10 mouse cellular contexts compared by ENCODE assay signal in genomic region chr11:114683722-114684621, GRCm38 (mm10). TPM values are rescaled to one million over a fixed set of nuclear protein-coding genes. Genes with fewer than 3 reads are reported as not detected.
DNase-seq lines count a peak whose midpoint lies in the region; ATAC-seq and TF ChIP-seq lines count a peak whose summit lies in the region.
"Had no signal": no experiment of that assay in that cellular context is flagged by ENCODE, and none has a peak within 500 bp of the region (broad histone marks: within the 10 kb centered on the region; RNA-seq: fewer than 3 reads in every experiment).

No protein-coding gene starts in this region.

- H3K9me3 ChIP-seq in kidney, embryonic 16.5 days (ENCODE audit: low read length), result no peaks in the 10 kb centered on the region
- H3K9me3 ChIP-seq in G1E (replicated peaks), result peaks cover 16% of the 10 kb centered on the region
- H3K9me3 ChIP-seq in liver, postnatal 0 days (ENCODE audit: low read length), result no peaks in the 10 kb centered on the region
- H3K9me3 ChIP-seq in stomach, postnatal 0 days (ENCODE audit: control insufficient read depth, low read length), result no peaks in the 10 kb centered on the region
- no peaks in the 10 kb centered on the region for H3K9me3 ChIP-seq in midbrain, embryonic 15.5 days
- H3K9me3 ChIP-seq: kidney, embryonic 15.5 days; liver, embryonic 15.5 days; neural tube, embryonic 12.5 days had no signal

- DNase-seq in kidney, postnatal 10 days, result no peak
- no peak for DNase-seq in G1E (ENCODE audit: low spot score)
- DNase-seq in embryo, embryonic 11 days, result peak; percentile 42
- no peak for DNase-seq in liver, postnatal 0 days
- DNase-seq in stomach, postnatal 0 days (ENCODE audit: low spot score), result no peak

- no peaks in the 10 kb centered on the region for H3K36me3 ChIP-seq in kidney, embryonic 16.5 days (ENCODE audit: insufficient read depth, low read length)
- no peaks in the 10 kb centered on the region for H3K36me3 ChIP-seq in G1E (replicated peaks)
- no peaks in the 10 kb centered on the region for H3K36me3 ChIP-seq in liver, postnatal 0 days (replicated peaks; ENCODE audit: insufficient read depth, low read length)
- H3K36me3 ChIP-seq in stomach, postnatal 0 days (ENCODE audit: control insufficient read depth, insufficient read depth, low read length), result no peaks in the 10 kb centered on the region
- no peaks in the 10 kb centered on the region for H3K36me3 ChIP-seq in midbrain, embryonic 15.5 days (replicated peaks)
- H3K36me3 ChIP-seq: kidney, embryonic 15.5 days; liver, embryonic 15.5 days; neural tube, embryonic 12.5 days had no signal

- H3K27ac ChIP-seq in kidney, embryonic 16.5 days (ENCODE audit: low read length), result no peak overlapping the region
- peak overlapping the region; percentile 57; the same call in 1 of the 2 replicates for H3K27ac ChIP-seq in liver, postnatal 0 days (ENCODE audit: low read depth)
- H3K27ac ChIP-seq in stomach, postnatal 0 days (replicated peaks), result no peak overlapping the region
- no peak overlapping the region for H3K27ac ChIP-seq in midbrain, embryonic 15.5 days
- H3K27ac ChIP-seq: kidney, embryonic 15.5 days; liver, embryonic 15.5 days; neural tube, embryonic 12.5 days had no signal

- TF ChIP-seq CTCF in G1E (IDR thresholded peaks at IDR 0.05; ENCODE audit: low read depth, low read length), result no peak
- no peak for TF ChIP-seq CTCF in liver, postnatal 0 days (IDR thresholded peaks at IDR 0.05; ENCODE audit: low read depth)
- TF ChIP-seq CTCF in stomach, postnatal 0 days (IDR thresholded peaks at IDR 0.05; ENCODE audit: low read depth), result no peak

- 64% methylated on average over 20 of the region's 20 CpGs for WGBS in kidney, embryonic 16.5 days
- 65% methylated on average over 20 of the region's 20 CpGs for WGBS in liver, postnatal 0 days (ENCODE audit: insufficient replicate concordance)
- WGBS in stomach, postnatal 0 days, result 77% methylated on average over 20 of the region's 20 CpGs
- WGBS in midbrain, embryonic 15.5 days, result 73% methylated on average over 20 of the region's 20 CpGs

- TF ChIP-seq EP300 in liver, postnatal 0 days (IDR thresholded peaks at IDR 0.05; ENCODE audit: low read depth), result no peak
- no peak for TF ChIP-seq EP300 in stomach, postnatal 0 days (optimal IDR thresholded peaks at IDR 0.05)

- H3K4me3 ChIP-seq in kidney, embryonic 16.5 days (ENCODE audit: low read length), result no peak overlapping the region
- peak overlapping the region; percentile 2; the same call in 1 of the 2 replicates for H3K4me3 ChIP-seq in G1E (ENCODE audit: low read depth, low read length)
- H3K4me3 ChIP-seq in liver, postnatal 0 days (ENCODE audit: low read depth, low read length), result no peak overlapping the region
- H3K4me3 ChIP-seq in stomach, postnatal 0 days (ENCODE audit: low read depth, low read length), result no peak overlapping the region
- no peak overlapping the region for H3K4me3 ChIP-seq in midbrain, embryonic 15.5 days
- H3K4me3 ChIP-seq: kidney, embryonic 15.5 days; liver, embryonic 15.5 days; neural tube, embryonic 12.5 days had no signal

- no peak overlapping the region for H3K4me2 ChIP-seq in kidney, embryonic 16.5 days (replicated peaks; ENCODE audit: low read depth, low read length)
- H3K4me2 ChIP-seq in liver, postnatal 0 days (ENCODE audit: low read depth, low read length), result no peak overlapping the region
- no peak overlapping the region for H3K4me2 ChIP-seq in stomach, postnatal 0 days (replicated peaks; ENCODE audit: low read depth)
- H3K4me2 ChIP-seq in midbrain, embryonic 15.5 days, result no peak overlapping the region
- H3K4me2 ChIP-seq: kidney, embryonic 15.5 days; liver, embryonic 15.5 days; neural tube, embryonic 12.5 days had no signal

- no peaks in the 10 kb centered on the region for H3K27me3 ChIP-seq in kidney, embryonic 16.5 days (ENCODE audit: insufficient read depth, low read length)
- H3K27me3 ChIP-seq in G1E (ENCODE audit: insufficient read depth, low read length), result peaks cover 3% of the 10 kb centered on the region; the same call in 1 of the 2 replicates
- H3K27me3 ChIP-seq in liver, postnatal 0 days (ENCODE audit: insufficient read depth, low read length), result no peaks in the 10 kb centered on the region
- no peaks in the 10 kb centered on the region for H3K27me3 ChIP-seq in stomach, postnatal 0 days (ENCODE audit: control insufficient read depth, insufficient read depth, low read length)
- H3K27me3 ChIP-seq in midbrain, embryonic 15.5 days (replicated peaks), result no peaks in the 10 kb centered on the region
- H3K27me3 ChIP-seq: kidney, embryonic 15.5 days; liver, embryonic 15.5 days; neural tube, embryonic 12.5 days had no signal

- no peak overlapping the region for H3K9ac ChIP-seq in kidney, embryonic 16.5 days (replicated peaks; ENCODE audit: low read length)
- H3K9ac ChIP-seq in liver, postnatal 0 days (replicated peaks), result no peak overlapping the region
- H3K9ac ChIP-seq in stomach, postnatal 0 days (ENCODE audit: low read length), result no peak overlapping the region
- H3K9ac ChIP-seq in midbrain, embryonic 15.5 days, result no peak overlapping the region
- H3K9ac ChIP-seq: kidney, embryonic 15.5 days; liver, embryonic 15.5 days; neural tube, embryonic 12.5 days had no signal

- peak; percentile 14; the same call in 1 of the 2 replicates for ATAC-seq in kidney, embryonic 16.5 days (ENCODE audit: low FRiP score, low TSS enrichment)
- peak; percentile 17; the same call in 1 of the 2 replicates for ATAC-seq in G1E (ENCODE audit: extremely low read depth, insufficient number of reproducible peaks, low FRiP score, poor library complexity, severe bottlenecking)
- ATAC-seq in liver, postnatal 0 days, result no peak
- no peak for ATAC-seq in stomach, postnatal 0 days (ENCODE audit: low FRiP score, low TSS enrichment)
- no peak for ATAC-seq in midbrain, embryonic 15.5 days (replicated peaks)

- peaks cover 40% of the 10 kb centered on the region for H3K4me1 ChIP-seq in kidney, embryonic 16.5 days (ENCODE audit: insufficient read depth, low read length)
- H3K4me1 ChIP-seq in G1E (ENCODE audit: insufficient read depth, low read depth, low read length), result peaks cover 9% of the 10 kb centered on the region; the same call in 1 of the 2 replicates
- peaks cover 43% of the 10 kb centered on the region for H3K4me1 ChIP-seq in liver, postnatal 0 days (ENCODE audit: insufficient read depth)
- H3K4me1 ChIP-seq in stomach, postnatal 0 days (replicated peaks; ENCODE audit: control insufficient read depth, insufficient read depth), result 0 out of 2 replicates have a peak, but pooled peaks cover 3% of the 10 kb centered on the region
- no peaks in the 10 kb centered on the region for H3K4me1 ChIP-seq in midbrain, embryonic 15.5 days

RNA-seq across cellular contexts. Expression of gene Ttyh2, which starts 8.7 kb away (rescaled TPM):
- polyA plus RNA-seq in kidney, embryonic 16.5 days (2015; fragmentation: Nextera tagmentation; extraction: Ambion mirVana), result 20.4 and 21.5 TPM in 2 replicates
- total RNA-seq in G1E (2014; fragmentation: Nextera tagmentation) (0.38 and 0.87 TPM in 2 replicates), G1E (2017) (2.0 and 2.9 TPM in 2 replicates)
- polyA plus RNA-seq in G1E (2012), result 0.47 and 0.74 TPM in 2 replicates
- 22.1 and 23.7 TPM in 2 replicates for polyA plus RNA-seq in liver, postnatal 0 days (2015; fragmentation: Nextera tagmentation; extraction: Ambion mirVana)
- 12.5 and 14.7 TPM in 2 replicates for polyA plus RNA-seq in stomach, postnatal 0 days (2015; fragmentation: Nextera tagmentation; extraction: Ambion mirVana)
- 29.4 and 32.3 TPM in 2 replicates for polyA plus RNA-seq in midbrain, embryonic 15.5 days (2015; fragmentation: Nextera tagmentation; extraction: Ambion mirVana)

RNA-seq across cellular contexts. Expression of gene Rpl38, which starts 15.6 kb away (rescaled TPM):
- 802 and 841 TPM in 2 replicates for polyA plus RNA-seq in kidney, embryonic 16.5 days (2015; fragmentation: Nextera tagmentation; extraction: Ambion mirVana)
- total RNA-seq in G1E (2014; fragmentation: Nextera tagmentation), result 841 and 875 TPM in 2 replicates
- total RNA-seq in G1E (2017), result 2,691 and 2,853 TPM in 2 replicates
- 272 and 420 TPM in 2 replicates for polyA plus RNA-seq in G1E (2012)
- 793 and 837 TPM in 2 replicates for polyA plus RNA-seq in liver, postnatal 0 days (2015; fragmentation: Nextera tagmentation; extraction: Ambion mirVana)
- 1,058 and 1,265 TPM in 2 replicates for polyA plus RNA-seq in stomach, postnatal 0 days (2015; fragmentation: Nextera tagmentation; extraction: Ambion mirVana)
- polyA plus RNA-seq in midbrain, embryonic 15.5 days (2015; fragmentation: Nextera tagmentation; extraction: Ambion mirVana), result 628 and 640 TPM in 2 replicates

RNA-seq across cellular contexts. Expression of gene Dnaic2, which starts 43.2 kb away (rescaled TPM):
- 0.44 and 0.46 TPM in 2 replicates for polyA plus RNA-seq in kidney, embryonic 16.5 days (2015; fragmentation: Nextera tagmentation; extraction: Ambion mirVana)
- total RNA-seq in G1E (2014; fragmentation: Nextera tagmentation) (not detected in 2 replicates), G1E (2017) (0.06 TPM in 1 of 2 replicates, not detected in the other)
- polyA plus RNA-seq in G1E (2012), result not detected in 2 replicates
- polyA plus RNA-seq in liver, postnatal 0 days (2015; fragmentation: Nextera tagmentation; extraction: Ambion mirVana), result 0.13 TPM in 1 of 2 replicates, not detected in the other
- 0.35 and 0.36 TPM in 2 replicates for polyA plus RNA-seq in stomach, postnatal 0 days (2015; fragmentation: Nextera tagmentation; extraction: Ambion mirVana)
- polyA plus RNA-seq in midbrain, embryonic 15.5 days (2015; fragmentation: Nextera tagmentation; extraction: Ambion mirVana), result 3.0 and 3.4 TPM in 2 replicates

Comparison
In these comparisons a context has a peak if more than half of its experiments do, and no peak if none do; other contexts are left out.
1. ATAC-seq: peak in kidney, embryonic 16.5 days (single experiment) and G1E (single experiment); none in liver, postnatal 0 days (single experiment), stomach, postnatal 0 days (single experiment) and midbrain, embryonic 15.5 days (single experiment).